Mouse (Mus musculus) adrenal gland, adult 2 months (tissue): ENCODE data around the gene Atp5h. TPM values are rescaled to one million over a fixed set of nuclear protein-coding genes. Genes with fewer than 3 reads are reported as not detected.

Experiments
- DNase-seq: peaks from one replicate; pipeline ENCODE4 v3.0.0; 2021
- microRNA-seq, 2 experiments: library from miRNA; unstranded; fragments of <30 nt; microRNA quantifications; one replicate each; pipeline ENCODE4 v1.2.0; 2021
- polyA plus RNA-seq: library from polyadenylated mRNA; depleted of rRNA; stranded (reverse); fragments of >200 nt; gene quantifications from 2 replicates; pipeline ENCODE4 v1.2.3, GENCODE M21; 2012; rRNA removed
- total RNA-seq, 2 experiments: library from RNA; stranded (reverse); gene quantifications; 2 replicates each; pipeline ENCODE4 v1.2.3; 2021

The Atp5h gene
- total and polyA plus RNA-seq, 3 experiments: 14.2 to 761 (median 734) TPM

- DNase-seq: peak; percentile 46
Observed at GRCm38 (mm10) chr11:115366706-115367394, 52.9 kb downstream of the Atp5h start.

GRCm38 (mm10) chr11:115366039-115366705 is 53.6 kb downstream of the Atp5h start:
- DNase-seq: no peak

Small RNA genes within 50 kb of the gene (microRNA-seq; reads per million reads assigned to microRNA genes)
- 0 reads per million in 2 experiments for gene Mir3968

Other genes with a start within 250 kb of the Atp5h start
- 10 to 100 TPM; 23.7 to 27.9 TPM for gene Tmem104, start 232.5 kb downstream of the Atp5h start, total RNA-seq
- 26.5 and 34.7 TPM in 2 replicates for gene Tmem104, start 232.5 kb downstream of the Atp5h start, polyA plus RNA-seq
- gene Nat9, start 232.1 kb downstream of the Atp5h start, total RNA-seq: 10 to 100 TPM; 20.0 to 29.2 TPM
- gene Nat9, start 232.1 kb downstream of the Atp5h start, polyA plus RNA-seq: 12.0 and 16.2 TPM in 2 replicates
- gene Grin2c, start 152.7 kb downstream of the Atp5h start, total RNA-seq: 1 to 10 TPM; 2.3 to 9.4 TPM
- gene Grin2c, start 152.7 kb downstream of the Atp5h start, polyA plus RNA-seq: 13.8 and 25.5 TPM in 2 replicates
- 1,000 to 10,000 TPM; 1,196 to 1,476 TPM for gene Fdxr, start 142.9 kb downstream of the Atp5h start, total RNA-seq
- 2,178 and 2,420 TPM in 2 replicates for gene Fdxr, start 142.9 kb downstream of the Atp5h start, polyA plus RNA-seq
- 10 to 100 TPM; 56.7 to 76.5 TPM for gene Fads6, start 122.3 kb downstream of the Atp5h start, total RNA-seq
- 87.7 and 93.1 TPM in 2 replicates for gene Fads6, start 122.3 kb downstream of the Atp5h start, polyA plus RNA-seq
- not detected for gene Otop2, start 112.8 kb downstream of the Atp5h start, total RNA-seq
- 0.12 TPM in 1 of 2 replicates, not detected in the other for gene Otop2, start 112.8 kb downstream of the Atp5h start, polyA plus RNA-seq
- under 1 TPM; 0.49 to 0.69 TPM for gene Ush1g, start 97.9 kb downstream of the Atp5h start, total RNA-seq
- gene Ush1g, start 97.9 kb downstream of the Atp5h start, polyA plus RNA-seq: 0.50 and 0.52 TPM in 2 replicates
- gene Otop3, start 85.2 kb downstream of the Atp5h start, total RNA-seq: not detected
- gene Otop3, start 85.2 kb downstream of the Atp5h start, polyA plus RNA-seq: 0.07 TPM in 1 of 2 replicates, not detected in the other
- 10 to 100 TPM; 23.8 to 25.0 TPM for gene Hid1, start 52.2 kb downstream of the Atp5h start, total RNA-seq
- 27.1 and 27.3 TPM in 2 replicates for gene Hid1, start 52.2 kb downstream of the Atp5h start, polyA plus RNA-seq
- gene Cdr2l, start 38.0 kb downstream of the Atp5h start, total RNA-seq: 100 to 1,000 TPM in 1 of 2 experiments, 10 to 100 TPM in 1; 67.8 to 169 TPM
- 63.0 and 75.9 TPM in 2 replicates for gene Cdr2l, start 38.0 kb downstream of the Atp5h start, polyA plus RNA-seq
- 100 to 1,000 TPM; 163 to 165 TPM for gene Mrpl58, start 16.2 kb downstream of the Atp5h start, total RNA-seq
- 96.1 and 100 TPM in 2 replicates for gene Mrpl58, start 16.2 kb downstream of the Atp5h start, polyA plus RNA-seq
- gene Kctd2, start 166 bp upstream of the Atp5h start, total RNA-seq: 10 to 100 TPM; 52.1 to 72.0 TPM
- gene Kctd2, start 166 bp upstream of the Atp5h start, polyA plus RNA-seq: 62.9 and 80.0 TPM in 2 replicates
- gene Trim80, start 20.6 kb upstream of the Atp5h start, total RNA-seq: under 1 TPM; 0.14 to 0.52 TPM
- 0.55 and 0.59 TPM in 2 replicates for gene Trim80, start 20.6 kb upstream of the Atp5h start, polyA plus RNA-seq
- gene Slc16a5, start 42.5 kb upstream of the Atp5h start, total RNA-seq: under 1 TPM in 1 of 2 experiments, not detected in 1; 0.26 TPM
- gene Slc16a5, start 42.5 kb upstream of the Atp5h start, polyA plus RNA-seq: 0.32 TPM in 1 of 2 replicates, not detected in the other
- gene Armc7, start 55.7 kb upstream of the Atp5h start, total RNA-seq: 10 to 100 TPM in 1 of 2 experiments, 1 to 10 TPM in 1; 6.3 to 11.5 TPM
- gene Armc7, start 55.7 kb upstream of the Atp5h start, polyA plus RNA-seq: 17.1 and 17.8 TPM in 2 replicates
- 100 to 1,000 TPM; 124 to 154 TPM for gene Nt5c, start 71.9 kb upstream of the Atp5h start, total RNA-seq
- gene Nt5c, start 71.9 kb upstream of the Atp5h start, polyA plus RNA-seq: 68.4 and 73.4 TPM in 2 replicates
- gene Jpt1, start 94.4 kb upstream of the Atp5h start, total RNA-seq: 100 to 1,000 TPM in 1 of 2 experiments, 10 to 100 TPM in 1; 71.8 to 109 TPM
- 100 and 102 TPM in 2 replicates for gene Jpt1, start 94.4 kb upstream of the Atp5h start, polyA plus RNA-seq
- gene Sumo2, start 116.3 kb upstream of the Atp5h start, total RNA-seq: 100 to 1,000 TPM; 241 to 251 TPM
- gene Sumo2, start 116.3 kb upstream of the Atp5h start, polyA plus RNA-seq: 15.9 and 18.9 TPM in 2 replicates
- 10 to 100 TPM; 32.5 to 46.0 TPM for gene Nup85, start 144.5 kb upstream of the Atp5h start, total RNA-seq
- 24.7 and 28.9 TPM in 2 replicates for gene Nup85, start 144.5 kb upstream of the Atp5h start, polyA plus RNA-seq
- 100 to 1,000 TPM in 1 of 2 experiments, 10 to 100 TPM in 1; 99.9 to 121 TPM for gene Mrps7, start 184.0 kb upstream of the Atp5h start, total RNA-seq
- gene Mrps7, start 184.0 kb upstream of the Atp5h start, polyA plus RNA-seq: 31.8 and 33.5 TPM in 2 replicates
- gene Gga3, start 184.1 kb upstream of the Atp5h start, total RNA-seq: 10 to 100 TPM; 21.8 to 38.7 TPM
- gene Gga3, start 184.1 kb upstream of the Atp5h start, polyA plus RNA-seq: 22.6 and 38.9 TPM in 2 replicates
- gene Mif4gd, start 193.0 kb upstream of the Atp5h start, total RNA-seq: 100 to 1,000 TPM in 1 of 2 experiments, 10 to 100 TPM in 1; 92.5 to 170 TPM
- 182 and 243 TPM in 2 replicates for gene Mif4gd, start 193.0 kb upstream of the Atp5h start, polyA plus RNA-seq
- 100 to 1,000 TPM; 117 to 132 TPM for gene Slc25a19, start 208.3 kb upstream of the Atp5h start, total RNA-seq
- 156 and 170 TPM in 2 replicates for gene Slc25a19, start 208.3 kb upstream of the Atp5h start, polyA plus RNA-seq